Mouse (Mus musculus): ENCODE results near the gene Gm2001.
"Not testable (repeated sequence)": the region's sequence is repeated elsewhere in the genome, so short reads cannot be mapped to it uniquely, and the experiment has no call there.

DNA sequence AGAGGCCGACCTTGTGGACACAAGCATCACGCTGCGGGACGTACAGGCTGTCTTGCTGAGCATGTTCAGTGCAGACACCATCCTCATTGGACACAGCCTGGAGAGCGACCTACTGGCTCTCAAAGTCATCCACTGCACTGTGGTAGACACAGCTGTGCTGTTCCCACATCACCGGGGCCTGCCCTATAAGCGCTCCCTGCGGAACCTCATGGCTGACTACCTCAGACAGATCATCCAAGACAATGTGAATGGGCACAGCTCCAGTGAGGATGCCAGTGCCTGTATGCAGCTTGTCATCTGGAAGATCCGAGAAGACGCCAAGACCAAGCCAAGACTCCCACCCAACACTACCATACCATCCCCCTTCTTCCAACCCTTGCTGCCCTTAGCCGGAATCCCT is 21.5 kb upstream of the Gm2001 start:
- TF ChIP-seq CTCF, POLR2A (IDR thresholded peaks at IDR 0.05; ENCODE audit: insufficient read depth, low read depth, low read length): not testable (repeated sequence)

Measured in olfactory bulb, adult 2 months (tissue).